Mouse (Mus musculus) gastrocnemius, postnatal 25 days (tissue): ENCODE measurements around the gene Gm10053. TPM values are rescaled to one million over a fixed set of nuclear protein-coding genes. Genes with fewer than 3 reads are reported as not detected.
"Not testable (repeated sequence)": the region's sequence is repeated elsewhere in the genome, so short reads cannot be mapped to it uniquely, and the experiment has no call there.

Source experiments
- DNase-seq: peaks from one replicate; pipeline ENCODE4 v3.0.0; 2022
- long read RNA-seq, 2 experiments: library from polyadenylated mRNA; stranded (forward); transcript quantifications; one replicate each; pipeline ENCODE4 v2.0.0; 2021
- total RNA-seq, 2 experiments: library from RNA; stranded (reverse); gene quantifications; 1 replicate in 1 of 2; 2 replicates in 1 of 2; pipeline ENCODE4 v1.2.3; 2021

Gene Gm10053
- total RNA-seq, result 100 to 1,000 TPM; 601 to 620 TPM
- long read RNA-seq, experiment 1, transcript Gm10053-201 (1 exons, 946 nt), result major isoform, 21 of 21 reads
- long read RNA-seq, experiment 1, partial matches to known transcripts, result 0 of 21 reads
- long read RNA-seq, experiment 1, other reads (novel, unspliced or antisense), result 0 of 21 reads
- long read RNA-seq, experiment 2, transcript Gm10053-201 (1 exons, 946 nt), result major isoform, 11 of 11 reads
- long read RNA-seq, experiment 2, partial matches to known transcripts, result 0 of 11 reads
- long read RNA-seq, experiment 2, other reads (novel, unspliced or antisense), result 0 of 11 reads

DNA sequence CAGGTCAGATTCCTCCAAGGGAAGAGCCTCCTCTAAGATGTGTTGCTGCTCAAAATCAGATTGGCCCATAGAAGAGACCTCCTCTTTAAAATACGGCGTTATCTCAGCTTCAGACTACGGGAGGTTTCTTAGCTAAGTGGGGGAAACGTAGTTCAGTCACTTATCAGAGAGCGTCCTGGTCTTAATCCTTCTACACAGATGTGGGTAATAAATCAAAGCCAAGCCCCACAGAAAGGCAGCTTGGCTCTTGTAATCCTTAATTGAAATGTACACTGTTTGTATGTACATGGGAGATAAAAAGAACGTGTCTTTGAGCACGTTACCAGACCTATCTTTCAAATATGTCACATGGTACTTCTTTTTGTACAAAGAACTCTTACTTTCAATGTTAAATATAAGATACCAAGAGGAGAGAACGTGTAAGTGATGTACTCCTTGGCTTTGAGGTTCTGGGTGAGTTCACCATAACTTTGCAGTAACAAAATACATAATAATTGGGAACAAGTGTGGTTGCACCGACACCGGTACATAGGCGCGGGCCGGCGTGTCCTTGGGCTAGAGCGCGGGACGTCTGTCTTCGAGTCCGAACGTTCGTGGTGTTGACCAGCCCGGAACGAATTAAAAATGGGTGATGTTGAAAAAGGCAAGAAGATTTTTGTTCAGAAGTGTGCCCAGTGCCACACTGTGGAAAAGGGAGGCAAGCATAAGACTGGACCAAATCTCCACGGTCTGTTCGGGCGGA is at the start of gene Gm10053:
Gm10053 (plus strand) TSS at position 558 of the 742 bp plus-strand sequence.
- DNase-seq, result not testable (repeated sequence)

DNA sequence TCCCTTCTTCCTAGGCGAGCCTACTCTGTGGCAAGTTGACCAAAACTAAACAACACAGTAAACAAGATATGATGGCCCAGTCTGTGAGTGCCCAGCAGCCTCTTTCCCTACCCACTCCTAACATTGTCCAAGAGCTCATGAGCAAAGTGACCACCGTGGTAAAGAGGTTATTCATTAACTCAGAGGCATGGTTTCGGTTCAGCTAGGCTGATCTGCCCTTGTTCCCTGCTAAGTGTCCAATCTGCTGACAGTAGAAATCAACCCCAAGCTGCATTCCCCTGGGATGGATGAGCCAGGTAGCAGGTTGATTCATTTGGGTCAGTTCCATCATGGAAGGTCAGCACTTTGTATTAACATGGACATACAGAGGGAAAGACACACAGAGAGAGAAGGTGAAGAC is 33.4 kb upstream of the Gm10053 start:
- no peak for DNase-seq

GRCm38 (mm10) chr19:24845007-24845546 is 30.4 kb upstream of the Gm10053 start:
- DNase-seq, result no peak

DNA sequence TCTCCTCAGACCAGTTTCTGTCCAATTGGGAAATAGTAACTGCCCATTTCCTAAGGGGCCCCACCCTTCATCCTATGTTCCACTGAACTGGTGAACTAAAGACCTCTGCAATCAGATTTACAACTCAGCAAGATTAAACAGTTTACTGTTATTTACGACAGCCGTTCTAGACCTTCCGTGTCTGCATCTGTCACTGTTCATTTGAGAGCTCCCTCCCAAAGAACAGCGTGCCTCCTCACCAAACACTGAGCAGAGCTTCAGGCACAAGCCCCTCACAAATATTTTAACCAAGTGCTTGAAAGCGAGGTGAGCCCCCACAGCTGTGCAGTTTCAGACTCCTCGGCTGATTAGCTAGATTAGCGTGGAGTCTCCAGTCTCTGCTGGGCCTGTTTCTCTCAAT is 27.1 kb upstream of the Gm10053 start:
- no peak for DNase-seq

- no peak for DNase-seq
Observed at GRCm38 (mm10) chr19:24848844-24849243, 26.6 kb upstream of the Gm10053 start.

GRCm38 (mm10) chr19:24851456-24852315 is 23.8 kb upstream of the Gm10053 start:
- peak; percentile 26 for DNase-seq

DNA sequence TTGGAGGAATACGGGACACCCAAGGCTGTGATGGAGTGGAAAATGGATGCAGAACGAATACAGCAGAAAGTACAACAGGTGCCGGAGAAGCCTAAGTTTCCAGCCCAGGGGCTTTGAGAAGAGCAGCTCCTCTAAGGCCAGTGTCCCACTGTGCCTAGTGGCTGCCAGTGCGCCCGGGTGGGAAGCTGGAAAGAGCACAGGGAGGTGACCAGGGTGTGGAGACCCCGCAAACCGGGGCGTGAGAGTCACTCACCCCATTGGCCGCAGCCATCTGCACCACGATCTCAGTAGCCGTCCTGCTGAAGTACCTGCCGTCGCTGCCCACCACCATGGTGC is 14.2 kb upstream of the Gm10053 start:
- no peak for DNase-seq

DNA sequence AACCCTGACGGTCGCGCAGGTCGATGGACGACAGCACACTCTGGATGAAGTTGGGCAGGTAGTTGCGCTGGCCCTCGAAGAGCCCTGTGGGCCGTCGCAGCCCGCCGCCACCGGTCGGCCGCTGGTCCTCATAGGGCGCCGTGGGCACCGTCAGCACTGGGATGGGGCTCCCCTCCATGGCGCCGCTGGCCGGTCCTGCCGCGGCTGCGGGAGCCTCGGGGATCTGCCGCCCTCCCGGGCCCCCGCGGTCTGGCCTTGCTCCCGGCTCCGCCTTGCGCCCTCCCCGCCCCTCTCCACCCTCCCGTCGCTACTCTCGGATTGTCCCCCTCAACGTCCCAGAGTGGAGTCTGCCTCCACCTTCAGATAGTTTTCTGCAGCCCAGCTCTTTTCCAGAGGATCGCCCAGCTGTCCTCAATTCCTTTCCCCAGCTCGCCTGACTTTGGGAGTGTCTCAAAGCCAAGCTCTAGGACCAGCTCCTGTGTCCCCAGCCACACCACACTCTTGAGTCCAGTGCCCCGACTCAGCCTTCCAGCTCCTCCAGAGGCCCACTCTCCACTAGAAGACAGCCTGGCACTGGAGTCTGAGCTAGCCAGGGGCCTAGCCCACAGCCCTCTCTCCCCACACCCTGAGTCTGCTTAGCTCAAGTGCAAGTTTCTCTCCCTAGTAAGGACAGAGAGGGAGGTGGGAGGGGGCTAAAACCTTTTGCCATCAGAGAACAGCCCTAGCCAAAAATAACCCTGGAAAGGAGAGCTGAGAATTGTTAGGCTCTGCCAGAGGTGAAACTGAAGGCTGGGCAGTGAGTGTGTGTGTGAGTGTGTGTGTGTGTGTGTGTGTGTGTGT is 13.7 kb upstream of the Gm10053 start, which contains the start of gene Pgm5:
Pgm5 (minus strand) TSS at position 244 of the 840 bp plus-strand sequence.
- peak; percentile 61 for DNase-seq

DNA sequence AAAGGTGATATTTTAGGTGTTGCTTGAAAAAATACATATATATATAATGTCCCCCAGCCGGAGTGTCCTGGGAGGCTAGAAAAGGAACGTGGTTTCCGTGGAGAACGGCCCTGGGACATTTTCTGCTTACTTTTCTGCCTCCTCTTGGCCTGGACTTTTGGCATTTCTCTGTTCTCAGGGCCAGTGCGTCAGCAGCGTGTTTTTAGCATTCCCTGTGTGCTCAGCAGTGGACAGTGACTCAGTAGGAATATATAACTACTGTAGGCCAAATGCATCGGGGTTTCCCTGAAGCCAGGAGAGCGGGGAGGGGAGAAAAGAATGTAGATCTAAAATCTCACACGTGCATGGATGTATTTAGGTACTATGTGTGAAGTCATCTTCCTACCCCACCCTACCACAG is 10.1 kb upstream of the Gm10053 start:
- no peak for DNase-seq

GRCm38 (mm10) chr19:24871037-24871635 is 4.3 kb upstream of the Gm10053 start:
- DNase-seq, result no peak

DNA sequence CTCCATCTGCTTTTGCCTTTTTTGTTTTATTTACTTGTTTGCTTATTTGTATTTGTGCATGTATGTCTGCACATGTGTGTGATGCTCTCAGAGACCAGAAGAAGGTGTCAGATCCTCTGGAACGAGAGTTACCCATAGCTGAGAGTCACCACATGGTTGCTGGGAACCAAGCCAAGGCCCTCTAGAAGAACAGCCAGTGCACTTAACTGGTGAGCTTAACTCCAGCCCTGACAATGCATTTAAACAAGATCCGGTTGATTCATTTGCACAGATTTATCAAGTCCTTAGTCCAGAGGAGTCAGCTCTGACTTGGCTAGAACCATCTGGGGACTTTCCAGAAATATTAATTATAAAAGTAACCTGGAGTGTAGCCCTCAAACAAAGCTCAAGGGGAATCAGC is 1.6 kb upstream of the Gm10053 start:
- no peak for DNase-seq

- DNase-seq, result no peak
Observed at GRCm38 (mm10) chr19:24881237-24881636, 5.8 kb downstream of the Gm10053 start.

DNA sequence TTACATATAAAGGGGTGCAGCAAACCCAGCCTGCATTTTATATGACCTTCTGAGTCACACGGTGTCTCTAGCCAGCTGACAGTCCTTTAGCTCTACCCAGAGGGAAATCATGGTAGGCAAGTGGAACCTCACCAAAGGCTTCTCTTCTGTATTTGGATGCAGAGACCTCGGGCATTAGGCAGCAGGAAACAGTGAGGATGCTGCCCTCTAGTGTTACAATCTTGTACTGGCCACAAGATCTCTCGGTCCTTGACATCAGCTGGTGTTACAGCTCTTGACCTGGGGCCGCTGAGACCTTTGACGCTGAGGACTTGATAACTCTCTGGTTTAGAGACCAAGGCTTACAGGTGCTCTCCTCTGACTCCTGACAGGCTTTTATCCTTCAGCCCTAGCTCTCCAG is 10.0 kb downstream of the Gm10053 start:
- DNase-seq, result no peak

DNA sequence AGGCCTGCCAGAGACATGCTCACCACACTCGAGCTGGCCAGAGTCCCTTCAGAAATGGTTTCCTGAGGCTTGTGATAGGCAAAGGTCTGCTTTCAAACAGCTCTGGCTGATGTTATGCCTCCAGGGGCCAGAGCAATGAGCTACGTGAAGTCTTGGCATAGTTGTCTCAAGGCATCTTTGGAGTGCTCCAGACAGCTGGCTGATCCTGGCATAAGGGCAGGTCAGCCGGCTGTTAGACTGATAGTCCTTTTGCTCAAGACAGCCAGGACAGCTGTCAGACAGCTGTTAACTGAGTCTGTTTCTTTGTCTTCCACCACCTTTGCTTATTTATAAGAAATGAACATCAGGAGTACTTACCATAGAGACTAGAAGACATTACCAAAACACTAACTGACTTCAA is 11.4 kb downstream of the Gm10053 start:
- no peak for DNase-seq

GRCm38 (mm10) chr19:24896536-24896935 is 21.1 kb downstream of the Gm10053 start:
- DNase-seq, result no peak

- DNase-seq, result no peak
Observed at GRCm38 (mm10) chr19:24897006-24897895, 21.8 kb downstream of the Gm10053 start.

- no peak for DNase-seq
Observed at GRCm38 (mm10) chr19:24897896-24898736, 22.6 kb downstream of the Gm10053 start.

DNA sequence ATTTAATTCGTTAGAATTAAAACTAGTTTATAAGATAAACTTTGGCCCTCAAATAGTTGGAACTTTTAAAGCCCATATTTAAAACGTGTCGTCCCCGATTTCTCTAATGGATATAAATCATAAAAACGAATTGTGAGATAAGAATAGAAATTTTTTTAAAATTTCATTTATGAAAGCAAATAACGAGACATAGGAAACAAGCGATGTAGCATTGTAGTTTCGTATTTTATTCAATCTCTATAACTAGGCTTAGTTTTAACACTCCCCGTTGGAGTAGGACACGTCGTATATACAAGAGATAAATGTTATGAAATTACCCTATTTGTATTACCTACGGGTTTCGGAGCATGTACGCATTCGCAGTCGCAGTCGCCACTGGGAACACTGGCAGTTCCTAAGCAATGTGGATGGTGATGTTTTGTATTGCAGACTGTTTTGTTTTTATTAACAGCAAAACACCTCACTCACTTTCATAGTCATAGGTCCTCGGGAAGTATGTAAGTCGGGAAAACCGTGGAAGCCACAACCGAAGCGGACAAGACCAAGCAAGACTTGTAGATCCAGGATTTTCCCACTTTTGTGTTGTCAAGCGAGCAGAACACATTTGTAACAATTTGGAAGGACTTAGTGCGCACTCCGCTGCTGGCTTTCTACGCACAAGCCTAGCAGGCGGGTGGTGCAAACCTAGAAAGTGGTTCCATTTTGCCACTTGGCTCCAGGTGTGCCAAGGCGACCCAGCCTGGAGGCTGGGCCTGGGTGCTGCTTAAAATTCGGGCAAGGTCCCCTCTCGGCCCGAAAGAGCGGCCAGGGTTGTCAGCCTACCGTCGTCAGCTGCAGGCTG is 23.5 kb downstream of the Gm10053 start:
- DNase-seq, result no peak
